Mouse (Mus musculus): Measurements from ENCODE around the gene Cryga.

The Cryga gene

GRCm38 (mm10) chr1:65103273-65103672 lies at the start of gene Cryga:
Gene Cryga (minus strand): TSS chr1:65103373.
- no peak for DNase-seq (ENCODE audit: low spot score in 2 of 2)

GRCm38 (mm10) chr1:65147971-65148370 lies 44.8 kb upstream of the Cryga start:
- DNase-seq (ENCODE audit: low spot score in 2 of 2) = no peak

DNA sequence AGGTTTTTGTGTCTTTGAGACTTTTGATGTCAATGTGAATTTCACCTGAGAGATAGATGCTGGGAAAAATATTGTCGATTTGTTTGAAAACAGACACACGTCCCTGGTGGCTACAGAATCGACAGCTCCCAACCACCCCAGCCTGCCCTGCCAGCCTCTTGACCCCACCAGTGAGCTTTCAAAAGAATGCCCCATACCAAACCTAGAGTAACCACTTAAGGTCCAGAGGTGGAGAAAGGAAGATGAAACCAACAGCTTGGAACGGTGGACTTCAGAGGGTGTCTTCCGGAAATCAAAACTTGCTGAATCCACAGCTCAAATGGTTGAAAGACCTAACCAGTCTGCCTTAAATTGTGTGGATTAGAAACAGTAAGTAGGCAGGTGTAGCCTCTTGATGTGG lies 44.2 kb upstream of the Cryga start:
- DNase-seq (ENCODE audit: low spot score in 2 of 2) = no peak

GRCm38 (mm10) chr1:65146601-65147000 lies 43.4 kb upstream of the Cryga start:
- DNase-seq (ENCODE audit: low spot score in 2 of 2) = no peak

- no peak for DNase-seq (ENCODE audit: low spot score in 2 of 2)
Observed at GRCm38 (mm10) chr1:65144783-65145182, 41.6 kb upstream of the Cryga start.

DNA sequence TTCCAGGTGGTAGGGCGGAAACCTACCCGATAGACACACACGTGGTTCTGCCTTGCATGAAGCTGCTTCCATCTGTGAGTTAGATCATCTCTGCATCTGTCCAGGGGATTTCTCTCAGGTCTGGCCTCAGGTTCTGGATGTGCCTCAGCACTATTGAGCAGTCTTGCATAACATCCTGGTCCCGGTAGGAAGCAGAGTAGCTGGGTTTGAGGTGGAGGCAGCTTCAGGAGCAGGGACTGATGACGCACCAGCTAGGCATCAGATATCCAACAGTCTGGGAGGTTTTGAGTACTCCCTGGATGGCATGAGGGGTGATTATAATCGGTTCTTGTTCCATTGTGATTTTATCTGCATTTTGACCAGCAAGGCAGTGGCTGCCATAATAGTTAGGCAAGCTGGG lies 34.4 kb upstream of the Cryga start:
- no peak for DNase-seq (ENCODE audit: low spot score in 2 of 2)

- no peak for DNase-seq (ENCODE audit: low spot score in 2 of 2)
Observed at GRCm38 (mm10) chr1:65132833-65133232, 29.7 kb upstream of the Cryga start.

GRCm38 (mm10) chr1:65131671-65132070 lies 28.5 kb upstream of the Cryga start:
- DNase-seq (ENCODE audit: low spot score in 2 of 2) = no peak

- no peak for DNase-seq (ENCODE audit: low spot score in 2 of 2)
Observed at GRCm38 (mm10) chr1:65130226-65130625, 27.1 kb upstream of the Cryga start.

- DNase-seq (ENCODE audit: low spot score in 2 of 2) = no peak
Observed at GRCm38 (mm10) chr1:65129634-65130180, 26.5 kb upstream of the Cryga start.

- peak in 1 of 2 experiments; percentile 15 for DNase-seq (ENCODE audit: low spot score in 2 of 2)
Observed at GRCm38 (mm10) chr1:65122574-65123372, 19.6 kb upstream of the Cryga start, which contains the start of gene D630023F18Rik. Gene D630023F18Rik (minus strand): TSS chr1:65123214.

GRCm38 (mm10) chr1:65119438-65119837 lies 16.3 kb upstream of the Cryga start, which contains the start of gene Gm28845:
Gene Gm28845 (minus strand): TSS chr1:65119558.
- no peak for DNase-seq (ENCODE audit: low spot score in 2 of 2)

DNA sequence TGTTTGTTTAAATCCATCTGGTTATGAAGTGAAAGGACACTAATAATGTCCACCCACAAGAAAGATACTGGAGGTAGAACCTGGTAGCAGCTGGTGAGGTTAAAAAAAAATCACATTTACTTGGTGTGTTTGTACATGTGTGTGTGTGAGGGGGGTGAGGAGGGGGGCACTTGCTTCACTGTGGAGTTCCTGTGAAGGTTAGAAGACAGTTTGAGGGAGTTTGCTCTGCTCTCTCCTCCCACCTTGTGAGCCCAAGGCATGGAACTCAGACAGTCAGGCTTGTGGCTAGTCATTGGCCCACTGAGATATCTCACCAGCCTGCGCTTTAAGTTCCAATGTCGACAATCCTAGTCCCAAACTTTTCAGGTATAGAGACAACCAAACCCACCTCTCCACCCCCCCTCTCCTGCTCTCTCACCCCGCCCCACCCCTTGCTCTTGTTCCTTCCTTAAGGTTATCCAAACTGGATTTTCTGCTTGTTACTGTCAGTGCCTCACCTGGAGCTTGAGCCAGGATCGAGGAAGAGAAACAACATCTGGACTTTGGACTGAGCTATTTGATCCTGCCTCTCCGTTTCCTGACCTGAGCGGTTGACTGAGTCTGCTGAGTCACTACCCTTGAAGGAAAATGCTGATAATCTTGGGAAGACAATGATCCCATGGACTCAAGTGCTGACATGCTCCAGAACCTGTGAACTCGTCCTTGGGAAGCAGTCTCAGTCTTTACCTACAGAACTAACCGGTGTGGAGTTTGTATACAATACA lies 15.2 kb upstream of the Cryga start:
- DNase-seq (ENCODE audit: low spot score in 2 of 2) = no peak

DNA sequence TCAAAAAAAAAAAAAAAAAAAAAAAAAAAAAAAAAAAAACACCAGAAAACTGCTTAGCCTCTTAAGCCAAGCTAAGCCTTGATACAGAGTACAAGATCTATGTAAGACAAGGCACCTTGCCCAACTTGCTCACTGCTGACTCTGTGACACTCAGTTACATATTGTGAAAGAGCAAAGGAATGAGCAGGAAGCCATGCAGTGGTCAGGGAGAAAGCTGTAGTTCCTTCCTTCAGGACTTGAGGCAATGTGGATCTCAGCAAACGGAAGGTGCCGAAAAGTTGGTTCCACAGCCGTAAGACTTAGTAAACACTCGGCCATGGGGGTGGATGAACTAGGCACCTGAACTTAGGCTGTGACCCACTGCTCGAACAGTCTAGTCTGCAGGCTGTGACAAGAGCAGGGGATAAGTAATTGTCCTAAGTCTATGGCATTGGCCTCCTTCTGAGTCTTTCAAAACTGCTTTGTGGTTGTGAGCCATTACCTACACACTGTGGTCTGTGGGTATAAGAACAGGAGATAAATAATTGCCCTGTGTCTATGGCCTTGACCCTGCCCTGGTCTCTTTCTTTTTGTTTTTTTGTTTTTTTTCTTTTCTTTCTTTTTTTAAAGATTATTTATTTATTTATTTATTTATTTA lies 10.5 kb upstream of the Cryga start:
- no peak for DNase-seq (ENCODE audit: low spot score in 2 of 2)

DNA sequence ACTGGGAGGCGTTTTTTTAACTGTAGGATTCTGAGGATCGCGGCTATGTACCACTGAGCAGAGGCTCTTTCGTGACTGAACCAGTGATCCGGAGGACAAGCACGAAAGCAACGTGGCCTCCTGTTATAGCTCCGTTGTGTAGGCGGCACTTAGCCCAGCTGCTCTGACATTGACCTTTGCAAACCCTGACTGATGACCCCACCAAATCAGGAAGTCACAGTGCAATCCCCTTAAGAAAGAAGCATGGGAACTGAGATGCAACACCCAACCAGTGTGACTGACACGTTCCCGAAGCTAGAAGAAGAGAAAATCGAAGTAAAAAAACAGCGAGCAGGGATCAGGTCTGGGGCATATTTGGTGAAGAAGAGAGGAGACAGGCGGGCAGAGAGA lies 9.6 kb upstream of the Cryga start:
- DNase-seq (ENCODE audit: low spot score in 2 of 2) = no peak

DNA sequence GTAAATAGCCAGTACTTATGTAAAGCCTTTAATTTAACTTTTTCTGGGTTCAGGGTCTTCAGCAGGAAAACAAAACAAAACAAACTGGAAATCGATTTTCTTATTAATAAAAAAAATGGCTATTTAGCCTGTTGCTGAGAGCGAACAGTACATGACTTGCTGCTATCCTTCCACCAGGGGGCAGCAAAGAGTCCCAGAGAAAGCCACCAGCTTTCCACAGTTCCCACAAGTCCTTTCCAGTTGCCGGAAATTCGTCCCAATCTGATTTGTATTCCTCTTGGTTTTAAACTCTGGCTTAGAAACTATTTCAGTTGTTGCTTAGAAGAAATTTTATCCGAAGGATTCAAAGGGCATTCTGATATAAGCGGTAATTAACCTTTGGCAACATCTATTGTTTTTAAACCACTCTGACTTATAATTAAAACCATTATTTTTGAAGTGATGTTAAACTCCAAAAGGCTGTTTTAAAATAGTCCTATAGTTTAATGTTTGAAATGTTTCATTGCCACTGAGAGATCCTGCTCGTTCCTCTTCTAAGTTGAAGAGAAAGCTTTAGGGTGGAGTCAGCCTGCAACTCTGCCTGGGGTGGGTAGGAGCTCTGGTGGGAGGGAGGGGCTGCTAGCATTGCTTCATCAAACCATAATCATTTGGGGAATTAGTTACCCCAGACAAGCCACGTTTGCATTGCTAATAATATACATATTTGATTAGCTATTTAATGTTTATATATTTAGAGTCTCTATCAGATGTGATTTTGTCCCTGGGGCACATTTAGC lies 9.0 kb upstream of the Cryga start:
- peak in 1 of 2 experiments; percentile 56 for DNase-seq (ENCODE audit: low spot score in 2 of 2)

DNA sequence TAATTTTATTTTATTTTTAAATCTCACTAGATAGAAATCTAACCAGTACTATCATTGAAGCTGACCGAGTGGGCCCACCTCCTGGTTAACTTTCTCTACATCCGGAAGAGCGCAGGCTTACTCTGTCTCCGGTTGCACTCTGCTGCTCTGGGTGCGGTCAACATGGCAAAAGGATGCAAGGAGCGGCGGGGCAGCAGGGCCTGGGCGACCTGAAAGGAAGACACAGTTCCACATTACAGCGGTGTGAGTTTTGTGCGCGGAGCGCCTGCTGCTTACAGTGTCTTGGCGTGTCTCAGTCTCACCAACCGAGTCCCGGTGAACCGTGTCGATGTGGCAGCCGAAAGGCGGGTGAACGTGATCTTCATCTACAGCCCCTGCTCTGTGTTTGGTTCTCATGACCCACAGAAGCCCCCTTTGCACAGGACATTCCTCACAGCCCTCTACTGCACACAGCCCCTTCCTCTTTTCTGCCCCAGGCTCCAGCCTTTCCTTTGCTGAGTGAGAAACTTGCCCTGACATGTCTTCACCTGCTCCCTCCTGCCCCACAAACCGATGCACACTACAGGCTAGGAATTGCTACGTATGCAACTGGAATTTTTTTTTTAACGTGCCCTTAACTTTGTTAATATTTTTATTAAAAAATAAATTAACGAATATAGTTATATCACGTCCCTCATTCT lies 6.7 kb upstream of the Cryga start:
- DNase-seq (ENCODE audit: low spot score in 2 of 2) = no peak

DNA sequence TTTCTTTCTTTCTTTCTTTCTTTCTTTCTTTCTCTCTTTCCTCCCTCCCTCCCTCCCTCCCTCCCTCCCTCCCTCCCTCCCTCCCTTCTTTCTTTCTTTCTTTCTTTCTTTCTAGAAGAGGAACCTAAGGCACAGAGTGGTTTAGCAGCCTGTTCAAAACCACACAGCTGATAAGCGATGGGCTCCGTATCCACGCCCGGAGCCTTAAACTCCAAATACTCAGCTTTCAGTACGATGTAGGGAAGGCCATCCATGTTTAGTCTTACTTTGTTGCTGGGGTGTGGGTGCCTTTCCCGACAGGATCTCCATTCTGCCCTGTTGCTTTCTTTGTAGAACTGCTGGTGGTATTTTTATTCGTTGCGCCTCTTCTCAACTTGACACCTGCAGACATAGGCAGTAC lies 6.0 kb upstream of the Cryga start:
- no peak for DNase-seq (ENCODE audit: low spot score in 2 of 2)

GRCm38 (mm10) chr1:65107654-65108279 lies 4.6 kb upstream of the Cryga start:
- DNase-seq (ENCODE audit: low spot score in 2 of 2) = no peak

DNA sequence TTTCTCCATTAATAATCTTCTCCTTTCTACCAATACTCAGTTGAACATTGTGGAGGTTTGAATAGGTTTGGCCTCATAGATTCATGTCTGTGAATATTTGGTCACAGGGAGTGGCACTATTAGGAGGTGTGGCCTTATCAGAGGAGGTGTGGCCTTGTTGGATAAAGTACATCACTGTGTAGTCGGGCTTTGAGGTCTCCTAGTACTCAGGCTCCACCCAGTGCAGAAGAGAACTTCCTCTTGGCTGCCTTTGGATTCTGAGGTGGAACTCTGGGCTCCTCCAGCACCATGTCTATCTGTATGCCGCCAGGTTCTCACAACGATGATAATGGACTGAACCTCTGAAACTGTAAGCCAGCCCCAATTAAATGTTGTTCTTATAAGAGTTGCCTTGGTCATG lies 6.2 kb downstream of the Cryga start:
- DNase-seq (ENCODE audit: low spot score in 2 of 2) = no peak

Data from frontal cortex, postnatal 14 days (tissue).